Mouse (Mus musculus) ES-Bruce4 (cell line): Measurements from ENCODE around the gene Snapc2. TPM values are rescaled to one million over a fixed set of nuclear protein-coding genes. Genes with fewer than 3 reads are reported as not detected.
A peak's percentile ranks its signal among the peaks of the same experiment; 100 is the strongest.

ENCODE experiments used
- H3K27ac ChIP-seq: 2 replicates; pipeline ENCODE4 v1.5.1; 2012; ENCODE audit warnings: low read length, inconsistent platforms; ENCODE audit not compliant: insufficient read depth
- H3K27me3 ChIP-seq: 2 replicates; pipeline ENCODE4 v1.6.1; 2012; ENCODE audit warnings: mild to moderate bottlenecking, low read length, inconsistent platforms; ENCODE audit not compliant: control insufficient read depth, poor library complexity, insufficient read depth, severe bottlenecking
- H3K36me3 ChIP-seq: 2 replicates; pipeline ENCODE4 v1.6.1; 2012; ENCODE audit warnings: inconsistent platforms, mild to moderate bottlenecking, low read length, moderate library complexity; ENCODE audit not compliant: control insufficient read depth, poor library complexity, insufficient read depth, severe bottlenecking
- H3K4me1 ChIP-seq: one replicate; pipeline ENCODE4 v1.8.1; 2011; ENCODE audit warnings: low read length; ENCODE audit not compliant: control insufficient read depth, insufficient read depth
- H3K4me3 ChIP-seq: 2 replicates; pipeline ENCODE4 v1.5.1; 2011; ENCODE audit warnings: low read depth, mild to moderate bottlenecking, low read length
- H3K9ac ChIP-seq: 2 replicates; pipeline ENCODE4 v1.6.1; 2012; ENCODE audit warnings: low read depth, mild to moderate bottlenecking, inconsistent platforms; ENCODE audit not compliant: poor library complexity, severe bottlenecking
- H3K9me3 ChIP-seq: replicated peaks from 2 replicates; pipeline ENCODE4 v1.6.1; 2012; ENCODE audit warnings: mild to moderate bottlenecking, low read length, inconsistent platforms; ENCODE audit not compliant: control insufficient read depth, poor library complexity, insufficient read depth, severe bottlenecking
- CTCF ChIP-seq: IDR thresholded peaks from one replicate; pipeline ENCODE4 v1.8.1; 2011; ENCODE audit warnings: low read depth, low read length
- EP300 ChIP-seq: IDR thresholded peaks from 2 replicates; pipeline ENCODE4 v1.6.1; 2011; ENCODE audit warnings: low read depth, low read length; ENCODE audit not compliant: insufficient read depth
- POLR2A ChIP-seq: IDR thresholded peaks from one replicate; pipeline ENCODE4 v1.8.1; 2011; ENCODE audit warnings: low read length; ENCODE audit not compliant: insufficient read depth
- polyA plus RNA-seq: library from polyadenylated mRNA; stranded (reverse); fragments of >200 nt; gene quantifications from 2 replicates; pipeline ENCODE4 v1.2.4, GENCODE M21; 2011; ENCODE audit warnings: low read depth; ENCODE audit not compliant: missing spikeins, insufficient read depth, insufficient read length

The Snapc2 gene
- polyA plus RNA-seq, 1 experiment: 29.0 TPM

DNA sequence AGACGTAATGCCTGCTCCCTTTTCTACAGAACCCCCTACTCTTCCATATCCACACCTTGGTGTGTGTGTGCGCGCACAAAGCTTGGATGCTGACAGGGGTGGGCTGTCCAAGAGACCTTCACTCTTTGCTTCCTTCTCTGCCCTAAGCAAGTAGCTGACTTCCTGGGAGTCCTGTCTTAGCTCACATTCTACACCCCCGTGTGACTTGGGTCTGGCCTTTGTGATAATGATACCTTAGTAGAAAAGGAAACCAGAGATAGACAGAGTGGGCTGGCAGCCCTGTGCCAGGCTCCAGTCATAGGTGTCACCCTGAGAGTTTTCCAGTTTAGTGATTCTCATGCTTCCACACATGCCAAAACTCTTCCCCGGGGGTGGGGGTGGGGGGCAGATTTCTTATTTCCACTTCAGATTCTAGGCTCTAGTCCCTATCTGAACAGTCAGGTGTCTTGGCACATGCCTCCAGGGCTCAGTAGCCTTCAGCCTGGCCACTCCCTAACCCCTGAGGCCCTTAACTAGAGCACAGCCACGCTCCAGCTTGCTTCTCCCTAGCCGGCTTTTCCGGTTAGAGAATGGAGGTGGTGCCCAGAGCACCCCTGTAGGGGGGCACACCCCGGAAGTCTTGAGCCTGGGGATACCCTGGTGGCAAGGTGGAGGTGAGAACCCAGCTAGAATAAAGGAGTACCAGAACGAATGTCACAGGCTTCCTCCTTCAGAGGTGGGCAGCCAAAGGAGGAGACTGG, 22.1 kb upstream of the Snapc2 start:
- TF ChIP-seq CTCF (no peak), EP300 (no peak), POLR2A (no peak)
- Histone ChIP-seq H3K4me3 (no peak overlapping the region), H3K27ac (no peak overlapping the region), H3K27me3 (no peaks in the 10 kb centered on the region), H3K4me1 (no peaks in the 10 kb centered on the region), H3K36me3 (no peaks in the 10 kb centered on the region), H3K9me3 (no peaks in the 10 kb centered on the region), H3K9ac (no peak overlapping the region)

DNA sequence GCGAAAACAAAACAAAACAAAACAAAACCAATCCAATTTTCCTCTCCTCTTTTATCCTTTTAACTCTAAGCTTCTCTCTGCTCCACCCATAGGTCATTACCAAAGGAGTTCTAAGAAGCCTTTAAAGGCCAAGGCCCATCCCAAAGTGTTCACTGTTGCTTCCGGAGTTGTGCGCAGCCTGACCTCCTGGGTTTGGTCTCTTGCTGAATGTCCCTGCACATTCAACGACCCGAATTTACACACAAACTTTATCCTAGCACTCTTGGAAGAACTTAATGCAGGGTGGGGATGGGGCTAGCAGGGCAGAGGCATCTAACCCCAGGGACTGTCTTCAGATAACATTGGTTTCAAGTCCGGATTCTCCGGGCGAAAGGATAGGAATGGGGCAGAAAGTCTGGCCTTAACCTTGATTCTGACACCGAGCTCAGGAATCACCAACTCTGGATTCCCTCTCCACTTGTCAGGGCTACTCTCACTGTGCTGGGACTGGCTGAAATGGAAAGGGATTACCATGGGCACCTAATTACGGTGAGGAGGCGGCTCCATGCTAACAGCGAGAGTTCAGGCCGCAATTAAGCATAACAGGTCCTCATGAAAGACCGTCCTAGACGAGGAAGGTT, 15.0 kb upstream of the Snapc2 start:
- Histone ChIP-seq H3K4me3 (peak overlapping the region; percentile 70), H3K27ac (peak overlapping the region; percentile 86), H3K36me3 (peaks cover 2% of the 10 kb centered on the region), H3K27me3 (no peaks in the 10 kb centered on the region), H3K9ac (peak overlapping the region; percentile 68), H3K9me3 (no peaks in the 10 kb centered on the region), H3K4me1 (no peaks in the 10 kb centered on the region)
- TF ChIP-seq EP300 (no peak), POLR2A (no peak), CTCF (no peak)

DNA sequence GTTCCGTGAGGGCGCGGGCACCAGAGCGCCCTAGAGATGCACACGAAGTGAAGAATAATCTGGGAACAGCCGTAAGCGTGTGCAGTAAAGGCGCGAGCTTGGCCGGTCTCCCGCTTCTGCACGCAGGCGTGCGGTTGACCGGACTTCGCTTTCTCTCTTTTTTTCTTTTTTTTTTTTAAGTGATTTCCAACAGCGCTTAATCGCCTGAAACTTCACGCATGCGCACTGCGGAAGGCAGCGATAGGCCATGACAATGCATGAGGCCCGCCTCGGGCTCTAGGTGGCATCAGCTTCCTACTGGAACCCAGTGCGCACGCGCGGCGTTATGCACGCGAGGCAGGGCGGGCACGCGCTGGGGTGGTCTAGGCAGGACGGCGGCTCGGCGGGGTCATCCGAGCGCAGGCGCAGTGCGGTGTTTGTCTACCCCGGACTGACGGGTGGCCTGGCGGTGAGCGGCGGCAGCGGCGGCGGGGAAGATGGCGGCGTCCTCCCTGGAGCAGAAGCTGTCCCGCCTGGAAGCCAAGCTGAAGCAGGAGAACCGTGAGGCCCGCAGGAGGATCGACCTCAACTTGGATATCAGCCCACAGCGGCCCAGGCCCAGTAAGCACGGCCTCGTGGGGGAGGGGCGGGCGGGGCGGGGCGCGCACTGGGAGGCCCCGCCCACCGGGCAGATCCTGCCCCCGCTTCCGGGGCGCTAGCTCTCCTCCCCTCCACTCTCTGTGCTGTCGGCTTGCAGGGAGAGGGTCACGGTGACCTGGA, 14.3 kb upstream of the Snapc2 start, which contains the start of the genes Map2k7 and Gm49320:
Gene Map2k7 (plus strand): TSS at position 307 of the 759 bp plus-strand sequence.
Gene Gm49320 (plus strand): TSS at position 432 of the 759 bp plus-strand sequence.
- H3K9ac ChIP-seq: peak within 1 kb of the TSS; percentile 74
- peak within 1 kb of the TSS; percentile 85 for H3K4me3 ChIP-seq
- no peaks in the 10 kb centered on the region for H3K4me1 ChIP-seq
- TF ChIP-seq CTCF (peak; percentile 48), EP300 (peak; percentile 70; the same call in 1 of the 2 replicates), POLR2A (peak; percentile 35)
- no peaks in the 10 kb centered on the region for H3K27me3 ChIP-seq
- H3K27ac ChIP-seq: peak within 1 kb of the TSS; percentile 86
- H3K36me3 ChIP-seq: peaks cover 8% of the 10 kb centered on the region
- H3K9me3 ChIP-seq: no peaks in the 10 kb centered on the region

- Histone ChIP-seq H3K27ac (no peak overlapping the region), H3K9me3 (no peaks in the 10 kb centered on the region), H3K4me3 (peak overlapping the region; percentile 85)
These were observed 13.5 kb upstream of the Snapc2 start for GRCm38 (mm10) chr8:4239193-4239890.

GRCm38 (mm10) chr8:4245061-4245460, 7.8 kb upstream of the Snapc2 start:
- no peak for TF ChIP-seq CTCF
- TF ChIP-seq EP300: no peak
- no peak for TF ChIP-seq POLR2A
- H3K27me3 ChIP-seq: no peaks in the 10 kb centered on the region
- H3K9me3 ChIP-seq: no peaks in the 10 kb centered on the region
- peaks cover 33% of the 10 kb centered on the region for H3K36me3 ChIP-seq
- no peak overlapping the region for H3K9ac ChIP-seq
- no peaks in the 10 kb centered on the region for H3K4me1 ChIP-seq
- no peak overlapping the region for H3K27ac ChIP-seq
- no peak overlapping the region for H3K4me3 ChIP-seq

More at GRCm38 (mm10) chr8:4239193-4239890, 13.5 kb upstream of the Snapc2 start:
- peaks cover 15% of the 10 kb centered on the region for H3K36me3 ChIP-seq
- TF ChIP-seq EP300: no peak
- no peak for TF ChIP-seq POLR2A
- no peak for TF ChIP-seq CTCF
- H3K27me3 ChIP-seq: no peaks in the 10 kb centered on the region
- H3K9ac ChIP-seq: peak overlapping the region; percentile 74
- H3K4me1 ChIP-seq: no peaks in the 10 kb centered on the region
